Mouse (Mus musculus) liver, embryonic 14.5 days (tissue): ENCODE data around the gene Arid4a. TPM values are rescaled to one million over a fixed set of nuclear protein-coding genes. Genes with fewer than 3 reads are reported as not detected.
A peak's percentile ranks its signal among the peaks of the same experiment; 100 is the strongest.

Experiments used
- ATAC-seq: fragments of 200-750 bp; cut with Nextera tagmentation; 2 replicates; pipeline ENCODE4 v1.8.0; 2017; ENCODE audit warnings: moderate number of reproducible peaks, mild to moderate bottlenecking, moderate library complexity; ENCODE audit not compliant: insufficient read depth
- DNase-seq, 3 experiments: peaks; one replicate each; pipeline ENCODE4 v3.0.0-alpha.2; 2012 to 2013; ENCODE audit warnings: low read depth in 3 of 3, low spot score in 3 of 3
- H3K27ac ChIP-seq: fragments of 300-500 bp; sonication (generic); 2 replicates; pipeline ENCODE4 v1.5.1; 2014; ENCODE audit warnings: moderate library complexity, mild to moderate bottlenecking, control low read depth, inconsistent platforms
- H3K27me3 ChIP-seq: fragments of 300-500 bp; sonication (generic); 2 replicates; pipeline ENCODE4 v1.6.1; 2014; ENCODE audit warnings: mild to moderate bottlenecking, low read length, moderate library complexity; ENCODE audit not compliant: control insufficient read depth, insufficient read depth
- H3K36me3 ChIP-seq: fragments of 300-500 bp; sonication (generic); replicated peaks from 2 replicates; pipeline ENCODE4 v1.6.1; 2014; ENCODE audit warnings: low read depth; ENCODE audit not compliant: control insufficient read depth, insufficient read depth
- H3K4me1 ChIP-seq, 2 experiments: fragments of 200-500 bp in 1 of 2; fragments of 300-500 bp in 1 of 2; sonication (generic) in 1 of 2; replicated peaks; 2 replicates each; pipeline ENCODE4 v1.6.1; 2012 to 2014; ENCODE audit warnings: antibody characterized with exemption in 1 of 2, inconsistent platforms in 1 of 2, low read length in 1 of 2; ENCODE audit not compliant: control insufficient read depth in 2 of 2, insufficient read depth in 2 of 2
- H3K4me2 ChIP-seq: fragments of 300-500 bp; sonication (generic); 2 replicates; pipeline ENCODE4 v1.6.1; 2014; ENCODE audit warnings: low read depth, mild to moderate bottlenecking, control low read depth, moderate library complexity
- H3K4me3 ChIP-seq, 2 experiments: fragments of 200-500 bp in 1 of 2; fragments of 300-500 bp in 1 of 2; sonication (generic) in 1 of 2; 2 replicates each; pipeline ENCODE4 v1.5.1; 2012 to 2014; ENCODE audit warnings: low read depth in 2 of 2, low read length in 2 of 2, mild to moderate bottlenecking in 2 of 2, control low read depth in 1 of 2, inconsistent platforms in 1 of 2, moderate library complexity in 1 of 2; ENCODE audit not compliant: insufficient read depth in 1 of 2
- H3K9ac ChIP-seq: fragments of 300-500 bp; sonication (generic); replicated peaks from 2 replicates; pipeline ENCODE4 v1.6.1; 2014; ENCODE audit warnings: mild to moderate bottlenecking, control low read depth, moderate library complexity
- H3K9me3 ChIP-seq: fragments of 300-500 bp; sonication (generic); 2 replicates; pipeline ENCODE4 v1.6.1; 2016; ENCODE audit warnings: low read length, mixed read lengths; ENCODE audit not compliant: control insufficient read depth
- CTCF ChIP-seq: IDR thresholded peaks from 2 replicates; pipeline ENCODE4 v1.5.1; 2016; ENCODE audit warnings: antibody characterized with exemption, low read depth, control low read depth
- EP300 ChIP-seq: IDR thresholded peaks from 2 replicates; pipeline ENCODE4 v1.6.1; 2016; ENCODE audit warnings: antibody characterized with exemption, low read depth
- WGBS: fragments of 180-500 bp; shearing (Covaris S2); extraction: QIAGEN DNeasy Blood & Tissue Kit; methylation state at CpG from one replicate; pipeline ENCODE4 v1.1.7; 2014; ENCODE audit not compliant: insufficient replicate concordance; 5-methylcytosine and 5-hydroxymethylcytosine counted together
- polyA plus RNA-seq, 2 experiments: library from polyadenylated mRNA; depleted of rRNA in 1 of 2; stranded (reverse) in 1 of 2; unstranded in 1 of 2; fragments of >200 nt; fragmentation: Nextera tagmentation in 1 of 2; extraction: Ambion mirVana in 1 of 2; gene quantifications; 2 replicates each; pipeline versions ENCODE4 v1.2.1 to v1.2.3; 2012 to 2014

Arid4a gene
- polyA plus RNA-seq, 2 experiments: 4.6 to 17.7 TPM

GRCm38 (mm10) chr12:71035826-71036225 lies 20.0 kb downstream of the Arid4a start:
- Histone ChIP-seq H3K36me3 (peaks cover 24% of the 10 kb centered on the region), H3K4me1 (peaks cover 0 to 7% of the 10 kb centered on the region in 2 experiments; a peak in 2 of 4 replicates), H3K27ac (no peak overlapping the region), H3K4me3 (no peak overlapping the region), H3K4me2 (no peak overlapping the region), H3K9ac (no peak overlapping the region), H3K9me3 (no peaks in the 10 kb centered on the region), H3K27me3 (no peaks in the 10 kb centered on the region)
- ATAC-seq (no peak), DNase-seq (no peak)
- TF ChIP-seq EP300: no peak
- TF ChIP-seq CTCF: no peak
- WGBS: 86% methylated on average over 4 of the region's 4 CpGs

GRCm38 (mm10) chr12:71036729-71037404 lies 21.1 kb downstream of the Arid4a start:
- H3K27ac ChIP-seq: no peak overlapping the region
- DNase-seq (peak in 1 of 3 experiments; percentile 62), ATAC-seq (peak; percentile 83)

GRCm38 (mm10) chr12:71040462-71040861 lies 24.7 kb downstream of the Arid4a start:
- no peaks in the 10 kb centered on the region for H3K9me3 ChIP-seq
- TF ChIP-seq CTCF (no peak), EP300 (no peak)
- H3K4me3 ChIP-seq: no peak overlapping the region
- H3K4me2 ChIP-seq: no peak overlapping the region
- no peak overlapping the region for H3K9ac ChIP-seq
- ATAC-seq (no peak), DNase-seq (no peak)
- peaks cover 0 to 10% of the 10 kb centered on the region in 2 experiments; a peak in 2 of 4 replicates for H3K4me1 ChIP-seq
- no peaks in the 10 kb centered on the region for H3K27me3 ChIP-seq
- no peak overlapping the region for H3K27ac ChIP-seq
- H3K36me3 ChIP-seq: peaks cover 27% of the 10 kb centered on the region
- WGBS: 68% methylated on average over 7 of the region's 7 CpGs

More at GRCm38 (mm10) chr12:71036729-71037404, 21.1 kb downstream of the Arid4a start:
- TF ChIP-seq CTCF (no peak), EP300 (no peak)
- Histone ChIP-seq H3K9ac (no peak overlapping the region), H3K4me1 (peaks cover 0 to 7% of the 10 kb centered on the region in 2 experiments; a peak in 2 of 4 replicates), H3K9me3 (no peaks in the 10 kb centered on the region), H3K4me3 (no peak overlapping the region), H3K4me2 (no peak overlapping the region), H3K27me3 (no peaks in the 10 kb centered on the region), H3K36me3 (peaks cover 28% of the 10 kb centered on the region)
- 80% methylated on average over 12 of the region's 12 CpGs for WGBS

- TF ChIP-seq CTCF (no peak), EP300 (no peak)
- Histone ChIP-seq H3K9ac (no peak overlapping the region), H3K27me3 (no peaks in the 10 kb centered on the region), H3K36me3 (peaks cover 34% of the 10 kb centered on the region), H3K4me1 (peaks cover 0 to 5% of the 10 kb centered on the region in 2 experiments; a peak in 1 of 4 replicates), H3K9me3 (no peaks in the 10 kb centered on the region), H3K27ac (no peak overlapping the region), H3K4me3 (no peak overlapping the region), H3K4me2 (no peak overlapping the region)
- DNase-seq (no peak), ATAC-seq (no peak)
- 89% methylated on average over 1 of the region's 1 CpGs for WGBS
Measured at GRCm38 (mm10) chr12:71042451-71042850, 26.7 kb downstream of the Arid4a start.

- Histone ChIP-seq H3K4me3 (no peak overlapping the region), H3K27ac (no peak overlapping the region), H3K9me3 (no peaks in the 10 kb centered on the region), H3K4me1 (peaks cover 0 to 7% of the 10 kb centered on the region in 2 experiments; a peak in 1 of 4 replicates), H3K36me3 (peaks cover 27% of the 10 kb centered on the region), H3K9ac (no peak overlapping the region), H3K27me3 (no peaks in the 10 kb centered on the region), H3K4me2 (no peak overlapping the region)
- TF ChIP-seq EP300: no peak
- no peak for ATAC-seq
- DNase-seq: no peak
- WGBS: 75% methylated on average over 3 of the region's 3 CpGs
Measured at GRCm38 (mm10) chr12:71043571-71043970, 27.8 kb downstream of the Arid4a start.
